Mouse (Mus musculus): ENCODE results near the gene Rbm24.

The Rbm24 gene

DNA sequence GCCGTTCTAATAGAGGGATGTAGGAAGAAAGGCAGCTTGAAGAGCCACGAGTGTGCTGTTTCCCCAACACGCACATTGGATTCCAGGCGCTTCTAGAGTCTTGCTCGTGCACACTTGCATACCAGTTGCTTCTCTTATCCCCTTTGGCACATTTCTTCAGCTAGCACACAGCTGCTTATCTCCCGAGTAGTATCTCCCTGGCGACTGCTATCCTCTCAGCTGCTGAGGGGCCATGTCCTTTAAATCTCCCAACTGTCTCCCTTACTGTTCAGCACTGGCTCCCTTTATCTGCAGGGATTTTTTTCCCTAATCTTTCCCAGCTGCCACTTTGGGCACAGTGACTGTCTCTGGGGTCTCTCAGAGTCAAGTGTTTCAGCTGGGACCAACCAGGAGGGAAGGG, 25.8 kb downstream of the Rbm24 start:
- no peak for DNase-seq

DNA sequence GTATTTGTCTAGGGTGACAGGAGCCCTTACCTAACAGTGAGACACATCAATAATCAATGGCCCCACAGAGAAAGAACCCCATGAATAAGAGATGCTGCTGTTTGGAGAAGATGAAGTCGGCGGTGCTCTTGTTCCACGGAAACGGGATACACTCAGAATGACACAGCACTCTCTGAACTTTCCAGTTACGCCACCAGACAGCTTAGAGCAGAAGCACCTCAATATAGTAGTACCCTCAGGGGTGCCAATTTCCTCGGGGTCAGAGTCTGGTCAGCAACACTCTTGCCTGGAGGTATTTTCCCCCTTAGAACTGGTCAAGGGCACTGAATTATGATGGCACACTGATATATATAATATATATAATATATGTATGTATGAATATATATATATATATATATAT, 27.8 kb downstream of the Rbm24 start:
- DNase-seq, result no peak

DNA sequence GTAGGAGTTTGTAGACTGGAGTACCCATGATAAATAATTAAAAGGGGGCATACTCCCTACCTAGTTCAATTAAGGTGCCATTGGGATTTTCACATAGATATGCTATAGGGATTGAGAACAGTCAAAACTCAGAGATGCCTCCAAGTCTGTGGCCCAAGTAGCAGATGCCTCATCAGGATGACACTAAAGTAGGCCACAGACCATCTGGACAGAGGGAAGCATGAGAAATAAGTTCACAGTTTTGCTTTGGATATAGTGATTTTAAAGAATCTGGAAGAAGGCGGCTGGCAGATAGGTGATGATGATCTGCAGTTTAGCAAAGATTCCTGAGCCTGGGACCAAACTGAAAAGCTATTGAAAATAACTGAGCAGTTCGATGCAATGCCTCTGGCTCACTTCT, 30.0 kb downstream of the Rbm24 start:
- no peak for DNase-seq

DNA sequence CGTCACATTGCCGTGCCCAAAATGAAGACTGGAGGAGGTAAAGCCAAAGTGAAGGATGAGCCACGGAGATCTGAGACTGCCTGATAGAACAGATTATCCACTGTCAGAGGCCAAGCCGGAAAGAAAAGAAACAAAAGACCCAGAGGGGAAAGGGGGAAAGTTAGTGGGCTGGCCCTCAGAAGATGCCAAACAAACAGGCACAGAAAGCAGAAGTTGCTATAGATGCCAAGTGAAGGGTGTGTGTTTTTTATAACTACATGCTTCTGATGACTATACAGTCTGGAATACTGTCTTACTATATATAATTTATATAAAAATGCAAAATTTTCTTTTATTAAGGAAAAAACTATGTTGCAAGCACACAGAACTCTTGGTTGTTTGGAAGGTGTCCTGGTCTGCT, 31.7 kb downstream of the Rbm24 start:
- no peak for DNase-seq

DNA sequence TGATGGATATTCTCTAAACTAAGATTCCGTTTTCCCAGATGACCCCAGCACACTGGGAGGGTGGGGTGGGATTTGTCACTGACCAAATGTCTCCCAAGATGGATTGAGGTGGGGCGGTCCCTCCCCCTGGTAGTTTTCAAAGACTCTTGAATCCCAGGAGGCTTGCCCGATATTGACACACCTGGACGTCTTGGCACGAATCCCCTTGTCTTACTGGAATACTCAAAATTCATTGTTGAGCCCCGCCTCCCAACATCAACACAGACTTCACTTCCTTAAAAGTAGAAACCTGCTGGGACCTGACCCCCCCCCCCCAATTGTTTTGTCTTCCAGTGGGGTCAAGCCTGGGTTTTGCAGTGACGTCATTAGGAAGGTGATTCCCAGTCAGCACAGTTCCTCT, 32.4 kb downstream of the Rbm24 start:
- no peak for DNase-seq

DNA sequence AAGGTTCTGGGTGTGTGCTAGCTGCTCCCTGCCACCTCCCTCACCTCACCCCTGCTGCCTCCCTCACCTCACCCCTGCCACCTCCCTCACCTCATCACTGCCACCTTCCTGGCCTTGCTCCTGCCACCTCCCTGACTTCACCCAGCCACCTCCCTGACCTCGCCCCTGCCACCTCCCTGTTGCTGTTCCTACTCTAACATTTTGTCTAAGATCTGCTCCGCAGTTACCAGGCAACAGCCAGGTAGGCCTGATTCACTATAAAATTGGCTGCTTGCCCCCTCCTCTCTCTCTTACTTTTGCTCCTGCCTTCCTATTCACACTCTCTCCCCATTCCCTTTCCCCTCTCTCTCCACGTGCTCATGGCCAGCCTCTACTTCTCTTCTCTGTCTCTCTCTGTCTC, 33.3 kb downstream of the Rbm24 start:
- DNase-seq, result no peak

DNA sequence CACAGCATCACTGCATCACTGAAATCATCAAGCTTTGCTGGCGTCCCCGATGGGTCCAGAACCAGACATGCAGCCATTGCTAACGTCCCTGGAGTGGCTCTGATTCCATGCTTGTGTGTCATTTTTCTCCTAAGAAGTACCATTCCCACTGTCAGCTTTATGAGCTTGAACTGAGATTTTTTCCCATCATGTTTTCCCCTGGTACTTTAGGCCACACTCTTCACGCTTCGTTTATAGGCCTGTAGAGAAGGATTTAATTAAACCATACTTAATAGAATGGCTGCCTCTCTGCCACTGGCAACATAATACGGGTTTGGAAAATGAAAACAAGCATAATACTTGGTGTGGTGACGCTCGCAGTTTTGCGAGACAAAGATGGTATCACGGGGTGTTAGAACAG, 41.3 kb downstream of the Rbm24 start:
- no peak for DNase-seq

DNA sequence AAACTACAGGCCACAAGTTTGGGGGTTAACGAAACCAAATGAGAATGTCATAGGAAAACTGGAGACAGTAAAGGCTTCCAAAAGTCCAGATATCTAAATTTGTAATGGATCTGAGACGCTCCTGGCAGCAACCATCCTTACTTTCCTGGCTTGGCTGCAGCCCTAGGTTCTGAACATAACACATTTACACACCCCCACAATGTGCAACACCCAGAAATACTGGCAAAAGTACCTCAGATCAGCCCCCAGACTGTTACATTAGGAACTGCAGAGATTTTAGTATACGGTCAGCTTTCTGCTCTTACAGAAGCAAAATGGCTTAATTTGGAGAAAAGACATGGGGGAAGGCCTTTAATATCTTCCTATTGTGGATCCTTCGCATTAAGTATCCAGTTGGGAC, 44.0 kb downstream of the Rbm24 start:
- no peak for DNase-seq

DNA sequence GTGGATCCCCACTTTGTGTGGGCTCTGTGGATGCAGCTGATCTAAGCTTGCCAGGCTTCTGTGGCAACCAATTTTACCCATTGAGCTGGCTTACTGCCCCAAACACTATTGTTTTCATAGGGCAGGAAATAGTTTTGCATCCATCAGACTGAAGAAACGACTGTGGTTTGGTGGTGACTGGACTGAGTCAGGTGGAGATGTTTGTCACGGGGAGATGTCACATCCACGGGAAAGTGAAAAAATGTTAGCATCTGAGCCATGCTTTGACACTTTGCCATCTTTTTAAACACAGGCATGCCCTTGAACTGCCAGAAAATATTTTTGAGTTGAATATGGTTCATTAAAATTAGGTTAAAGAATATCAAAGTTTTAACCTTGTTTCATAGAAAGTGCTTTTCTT, 45.5 kb downstream of the Rbm24 start:
- no peak for DNase-seq

DNA sequence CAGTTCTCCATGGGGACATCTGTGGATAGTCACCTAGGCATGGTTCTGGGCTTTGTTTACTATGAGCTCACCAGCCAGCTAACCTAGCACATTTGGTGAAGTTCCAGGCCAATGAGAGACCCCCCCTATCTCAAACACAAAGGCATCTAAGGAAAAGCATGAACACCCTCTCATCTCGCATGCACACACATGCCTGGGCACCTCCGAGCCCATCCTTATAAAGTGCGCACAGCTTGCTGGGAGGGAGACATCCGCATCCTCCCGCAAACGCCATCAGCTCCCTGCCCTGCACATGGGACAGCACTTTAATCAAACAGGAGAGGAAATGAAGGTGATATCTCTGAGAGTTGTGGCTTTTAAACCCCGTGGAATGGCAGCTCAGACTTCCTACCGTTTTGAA, 50.0 kb downstream of the Rbm24 start:
- DNase-seq, result no peak

DNA sequence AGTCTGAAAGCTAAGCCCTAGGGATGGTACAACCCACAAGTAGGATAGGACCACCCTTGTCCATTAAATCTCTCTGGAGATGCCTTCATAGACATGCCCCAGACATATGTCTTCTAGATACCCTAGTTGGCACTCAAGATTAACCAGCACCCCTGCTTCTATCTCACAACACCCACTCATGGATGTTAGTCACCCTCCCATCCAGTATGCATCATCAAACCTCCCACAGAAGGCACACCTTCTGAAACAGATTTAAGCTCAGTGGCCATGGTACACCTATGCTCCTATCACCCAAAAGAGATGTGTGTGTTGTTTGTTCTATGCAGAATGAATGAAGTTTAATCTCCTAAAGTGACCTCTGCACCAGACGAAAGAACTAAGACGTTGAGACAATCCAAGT, 51.3 kb downstream of the Rbm24 start:
- no peak for DNase-seq
